Mouse (Mus musculus) stomach, postnatal 0 days (tissue): ENCODE measurements around the gene Lsm7.

Experiments
- CTCF ChIP-seq: IDR thresholded peaks from 2 replicates; pipeline ENCODE4 v1.5.1; 2016; ENCODE audit warnings: antibody characterized with exemption, low read depth, mild to moderate bottlenecking, moderate library complexity
- EP300 ChIP-seq: optimal IDR thresholded peaks from 2 replicates; pipeline ENCODE3; 2016; ENCODE audit warnings: antibody characterized with exemption

- TF ChIP-seq CTCF (no peak), EP300 (no peak)
These were observed 11.0 kb downstream of the Lsm7 start, which contains the start of gene Lingo3 for GRCm38 (mm10) chr10:80843931-80844547.
